Mouse (Mus musculus): Measurements from ENCODE around the gene Hmcn2.

The Hmcn2 gene

GRCm38 (mm10) chr2:31484187-31484586, 170.0 kb downstream of the Hmcn2 start:
- peak; percentile 86 for DNase-seq

DNA sequence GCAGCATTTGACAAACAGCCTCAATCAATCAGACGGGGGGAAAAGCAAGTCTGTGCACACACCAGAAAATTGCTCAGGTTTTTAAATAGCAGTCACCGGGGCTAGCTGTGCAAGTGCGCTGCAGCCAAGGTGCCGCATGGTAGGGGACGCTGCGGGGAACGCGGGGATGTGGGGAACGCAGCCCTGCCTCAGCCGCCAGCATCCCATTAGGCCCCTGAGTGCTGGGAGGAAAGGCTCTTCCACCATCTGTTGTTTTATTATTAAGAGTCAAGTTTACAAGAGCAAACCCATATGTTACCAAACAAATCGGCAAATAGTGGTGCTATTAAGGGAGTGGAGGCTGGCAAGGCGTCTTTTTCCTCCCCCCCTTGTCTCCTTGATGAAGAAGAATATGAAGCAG, 175.0 kb downstream of the Hmcn2 start:
- DNase-seq = no peak

DNA sequence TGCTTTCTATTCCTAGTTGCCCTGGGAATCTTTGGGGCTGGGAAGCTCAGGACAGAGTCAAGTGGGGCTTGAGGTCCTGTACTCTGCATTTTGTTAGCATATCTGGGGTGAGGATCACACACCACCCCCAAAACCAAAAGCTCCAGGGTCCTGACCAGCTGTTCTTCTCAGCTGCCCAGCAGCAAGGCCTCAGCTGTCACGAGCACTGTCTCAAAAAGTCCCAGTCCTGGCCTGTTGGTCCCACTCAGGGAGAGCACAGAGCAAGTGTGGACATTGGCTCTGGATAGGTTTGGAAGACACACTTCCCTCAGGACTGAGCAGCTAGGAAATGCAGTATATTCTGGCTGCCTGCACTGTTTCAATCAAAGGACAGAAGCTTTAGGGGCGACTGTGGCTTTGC, 176.3 kb downstream of the Hmcn2 start:
- DNase-seq = no peak

DNA sequence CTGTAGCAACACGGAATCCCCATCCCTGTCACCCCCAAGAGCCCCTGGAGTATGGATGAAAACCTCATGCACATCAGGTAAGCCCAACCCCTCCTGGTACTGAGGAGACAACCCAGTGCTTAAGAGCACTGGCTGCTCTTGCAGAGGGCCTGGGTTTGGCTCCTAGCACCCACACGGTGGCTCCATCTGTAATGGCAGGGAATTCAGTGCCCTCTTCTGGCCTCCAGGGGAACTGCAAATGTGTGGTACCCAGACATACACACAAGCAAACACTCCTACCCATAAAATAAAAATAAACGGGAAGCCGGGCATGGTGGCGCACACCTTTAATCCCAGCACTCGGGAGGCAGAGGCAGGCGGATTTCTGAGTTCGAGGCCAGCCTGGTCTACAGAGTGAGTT, 178.1 kb downstream of the Hmcn2 start:
- no peak for DNase-seq

GRCm38 (mm10) chr2:31493243-31493642, 179.0 kb downstream of the Hmcn2 start:
- DNase-seq = peak; percentile 58

GRCm38 (mm10) chr2:31494315-31494714, 180.1 kb downstream of the Hmcn2 start:
- no peak for DNase-seq

GRCm38 (mm10) chr2:31495046-31495476, 180.8 kb downstream of the Hmcn2 start:
- peak; percentile 83 for DNase-seq

GRCm38 (mm10) chr2:31496141-31496540, 181.9 kb downstream of the Hmcn2 start:
- no peak for DNase-seq

DNA sequence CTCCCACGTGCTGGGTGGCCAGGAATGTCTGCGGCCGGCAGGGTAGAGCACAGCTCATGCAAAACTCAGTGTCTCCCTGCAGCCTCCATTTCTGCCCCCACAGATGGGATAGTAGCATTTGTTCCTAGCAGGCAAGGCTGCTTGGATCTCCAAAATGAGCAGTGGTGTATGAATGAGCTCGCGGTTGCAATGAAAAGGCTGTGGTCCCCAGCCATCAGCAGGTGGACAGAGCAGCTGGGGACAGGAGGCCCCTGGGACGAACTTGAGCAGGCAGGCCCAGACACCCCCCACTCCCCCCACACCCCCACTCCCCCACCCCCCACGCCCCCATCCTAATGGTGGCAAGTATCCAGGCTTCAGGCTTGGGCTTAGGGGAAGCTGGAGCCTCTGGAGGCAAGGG, 182.9 kb downstream of the Hmcn2 start:
- DNase-seq = no peak

- no peak for DNase-seq
These were observed 183.4 kb downstream of the Hmcn2 start for GRCm38 (mm10) chr2:31497635-31498034.

DNA sequence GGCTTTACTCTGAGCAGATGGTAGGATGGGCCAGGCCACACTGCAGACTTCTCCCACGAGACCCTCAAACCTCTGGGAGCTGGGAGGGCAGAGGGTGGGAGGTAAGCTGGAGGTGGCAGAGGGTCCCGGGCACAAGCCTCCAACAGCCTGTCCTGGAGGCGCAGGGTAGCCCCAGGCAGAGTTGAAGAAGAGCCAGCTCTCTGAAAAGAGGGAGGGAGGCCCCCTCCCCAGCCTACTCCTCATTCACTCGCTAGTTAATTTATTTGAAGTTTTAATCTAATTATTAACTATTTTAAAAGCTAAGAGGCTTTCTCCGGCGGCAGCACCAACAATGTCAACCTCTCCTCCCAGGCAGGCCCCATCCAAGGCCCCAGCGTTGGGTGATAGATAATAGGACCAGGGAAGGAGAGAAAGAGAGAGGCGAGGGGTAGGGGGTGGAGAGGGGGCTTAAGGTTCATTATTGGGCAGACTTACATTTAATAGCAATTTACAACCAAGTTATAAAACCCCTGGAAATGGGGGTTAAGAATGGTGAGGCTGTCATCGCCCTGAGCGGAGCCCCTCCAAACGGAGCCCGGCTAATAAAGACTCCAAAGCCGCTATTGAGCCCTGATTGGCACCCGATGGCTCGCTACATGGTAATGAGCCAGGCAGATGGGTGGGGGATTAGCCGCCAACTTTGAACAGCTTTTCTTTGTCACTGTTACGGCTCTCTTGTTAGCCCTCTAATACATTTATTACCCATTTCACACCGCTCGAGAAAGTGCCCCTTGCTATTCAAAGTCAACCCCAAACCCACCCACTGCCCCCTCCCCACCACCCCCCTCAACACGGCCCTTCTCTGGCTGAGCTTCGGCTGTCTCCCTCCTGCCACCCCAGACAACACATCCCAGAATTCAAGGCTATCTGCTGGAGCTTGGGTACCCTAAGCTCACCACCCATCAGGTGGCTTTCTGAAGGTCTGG, 185.4 kb downstream of the Hmcn2 start:
- peak; percentile 83 for DNase-seq

GRCm38 (mm10) chr2:31500292-31501204, 186.3 kb downstream of the Hmcn2 start:
- peak; percentile 77 for DNase-seq

DNA sequence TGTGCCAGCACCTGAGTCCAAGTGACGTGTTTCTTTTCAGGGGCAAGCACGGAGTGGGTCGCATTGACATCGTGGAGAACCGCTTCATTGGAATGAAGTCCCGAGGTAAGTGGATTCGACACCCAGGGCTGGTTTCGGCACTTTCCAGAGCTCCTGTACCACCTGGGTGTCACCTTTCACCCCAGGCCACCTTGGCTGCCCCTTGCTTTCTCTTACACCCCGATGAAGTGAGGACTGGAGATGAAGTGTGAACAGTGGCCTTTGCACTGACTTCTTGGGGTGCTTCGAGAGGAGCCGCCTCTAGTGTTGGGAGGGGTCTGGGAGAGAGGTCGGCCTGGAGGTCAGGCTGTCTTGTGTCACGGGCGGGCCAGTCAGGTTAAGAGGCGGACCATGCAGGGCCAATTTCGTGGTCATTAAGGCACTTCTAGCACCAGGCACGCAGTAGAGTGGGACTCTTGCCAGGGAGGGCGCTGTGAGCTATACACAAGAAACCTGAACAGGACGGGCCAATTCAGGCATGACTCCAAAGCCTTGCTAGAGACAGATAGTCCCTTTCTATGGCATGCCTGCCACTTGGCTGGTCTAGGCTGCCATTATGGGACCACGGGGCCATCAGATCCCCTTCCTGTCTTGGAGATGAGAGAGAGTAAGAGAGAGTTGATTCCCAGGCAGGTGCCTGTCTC, 187.4 kb downstream of the Hmcn2 start:
- DNase-seq = peak; percentile 43

DNA sequence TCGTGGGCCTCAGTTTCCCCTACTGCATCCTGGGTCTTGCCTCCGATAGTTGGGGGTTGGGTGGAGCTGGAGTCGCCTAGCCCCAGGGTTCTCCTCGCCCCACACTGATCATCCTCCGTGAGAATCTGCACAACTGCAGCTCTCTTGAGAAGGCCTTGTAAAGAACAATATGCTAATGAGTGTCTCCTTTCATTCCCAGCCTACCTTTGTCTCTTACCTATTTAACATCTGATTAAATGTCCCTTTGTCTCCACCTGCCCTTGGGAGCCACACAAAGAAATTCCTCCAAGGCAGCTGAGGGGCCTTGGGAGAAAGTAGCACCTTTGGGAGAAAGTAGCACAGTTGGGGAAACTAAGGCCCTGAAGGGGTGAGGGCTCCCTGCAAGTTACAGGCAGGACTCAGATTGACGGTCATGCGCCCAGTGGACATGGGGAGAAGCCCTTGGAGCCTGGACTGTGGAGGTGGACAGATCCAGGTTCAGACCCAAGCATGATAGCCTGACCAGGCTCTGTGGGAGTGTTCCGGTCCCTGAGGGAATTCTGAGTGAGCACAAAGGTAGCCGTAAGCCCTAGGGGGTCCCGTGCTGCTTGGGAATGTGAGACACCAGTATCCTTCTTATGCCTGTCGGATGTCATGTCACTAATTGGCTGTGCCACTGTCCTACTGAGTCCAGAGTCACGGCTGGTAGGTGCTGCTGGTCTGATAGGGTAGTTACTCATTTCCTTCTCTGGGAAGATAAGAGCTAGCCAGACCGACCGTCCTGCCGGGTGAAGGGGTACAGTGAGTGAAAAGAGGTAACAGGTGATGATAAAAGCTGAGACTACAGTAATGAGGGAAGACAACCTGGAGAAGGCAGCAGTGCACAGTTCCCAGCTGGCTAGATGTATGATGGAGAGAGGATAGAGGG, 188.7 kb downstream of the Hmcn2 start:
- DNase-seq = no peak

- no peak for DNase-seq
These were observed 191.3 kb downstream of the Hmcn2 start for GRCm38 (mm10) chr2:31505472-31505871.

DNA sequence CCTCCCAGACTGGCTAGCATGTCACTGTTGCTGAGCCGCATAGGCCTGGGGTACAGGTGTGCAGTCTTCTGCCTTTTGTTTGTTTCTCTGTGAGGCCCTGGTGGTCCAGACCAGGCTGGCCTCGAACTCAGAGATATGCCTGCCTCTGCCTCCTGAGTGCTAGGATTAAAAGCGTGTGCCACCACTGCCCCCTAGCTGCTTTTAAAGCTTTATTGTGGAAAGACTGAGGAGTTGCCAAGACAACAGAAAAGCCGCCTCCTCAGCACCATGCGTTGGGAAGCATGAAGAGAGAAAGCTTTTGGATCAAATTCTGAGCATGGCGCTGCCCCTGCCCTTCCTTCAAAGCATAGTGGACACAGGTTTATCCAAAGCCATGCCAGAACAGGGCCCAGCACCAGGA, 194.6 kb downstream of the Hmcn2 start:
- DNase-seq = no peak

Data from retina, postnatal 1 day (tissue).